Mouse (Mus musculus) heart, embryonic 14.5 days (tissue): Measurements from ENCODE around the gene Map4k3. TPM values are rescaled to one million over a fixed set of nuclear protein-coding genes. Genes with fewer than 3 reads are reported as not detected.
"Not testable (repeated sequence)": the region's sequence is repeated elsewhere in the genome, so short reads cannot be mapped to it uniquely, and the experiment has no call there.

Experiments used
- ATAC-seq: fragments of 200-750 bp; cut with Nextera tagmentation; 2 replicates; pipeline ENCODE4 v1.8.0; 2017; ENCODE audit warnings: low read depth, moderate TSS enrichment; ENCODE audit not compliant: insufficient number of reproducible peaks, insufficient read depth, low FRiP score
- H3K27ac ChIP-seq, 2 experiments: fragments of 200-500 bp in 1 of 2; fragments of 300-500 bp in 1 of 2; sonication (generic) in 1 of 2; replicated peaks in 1 of 2; 2 replicates each; pipeline ENCODE4 v1.5.1; 2012 to 2014; ENCODE audit warnings: low read depth in 2 of 2, low read length in 2 of 2, control low read depth in 1 of 2, mild to moderate bottlenecking in 1 of 2, mixed read lengths in 1 of 2; ENCODE audit not compliant: control insufficient read depth in 1 of 2, insufficient read depth in 1 of 2
- H3K27me3 ChIP-seq: fragments of 300-500 bp; sonication (generic); 2 replicates; pipeline ENCODE4 v1.6.1; 2014; ENCODE audit warnings: mild to moderate bottlenecking, low read length, control low read depth; ENCODE audit not compliant: control insufficient read depth, insufficient read depth
- H3K36me3 ChIP-seq: fragments of 300-500 bp; sonication (generic); 2 replicates; pipeline ENCODE4 v1.6.1; 2014; ENCODE audit warnings: mild to moderate bottlenecking, control low read depth, low read length, mixed read lengths; ENCODE audit not compliant: control insufficient read depth, insufficient read depth
- H3K4me1 ChIP-seq, 2 experiments: fragments of 200-500 bp in 1 of 2; fragments of 300-500 bp in 1 of 2; sonication (generic) in 1 of 2; 2 replicates each; pipeline ENCODE4 v1.6.1; 2012 to 2014; ENCODE audit warnings: low read length in 2 of 2, control low read depth in 1 of 2, mixed read lengths in 1 of 2; ENCODE audit not compliant: control insufficient read depth in 2 of 2, insufficient read depth in 2 of 2
- H3K4me2 ChIP-seq: fragments of 300-500 bp; sonication (generic); 2 replicates; pipeline ENCODE4 v1.6.1; 2014; ENCODE audit warnings: mild to moderate bottlenecking, low read length
- H3K4me3 ChIP-seq, 2 experiments: fragments of 200-500 bp in 1 of 2; fragments of 300-500 bp in 1 of 2; sonication (generic) in 1 of 2; 2 replicates each; pipeline ENCODE4 v1.5.1; 2012 to 2014; ENCODE audit warnings: low read length in 2 of 2, mild to moderate bottlenecking in 2 of 2, control low read depth in 1 of 2, low read depth in 1 of 2, moderate library complexity in 1 of 2; ENCODE audit not compliant: control insufficient read depth in 1 of 2, insufficient read depth in 1 of 2
- H3K9ac ChIP-seq: fragments of 300-500 bp; sonication (generic); 2 replicates; pipeline ENCODE4 v1.6.1; 2014; ENCODE audit warnings: mild to moderate bottlenecking, low read length
- H3K9me3 ChIP-seq: fragments of 300-500 bp; sonication (generic); 2 replicates; pipeline ENCODE4 v1.6.1; 2016; ENCODE audit warnings: low read length, control low read depth; ENCODE audit not compliant: control insufficient read depth
- WGBS: fragments of 180-500 bp; shearing (Covaris S2); extraction: QIAGEN DNeasy Blood & Tissue Kit; methylation state at CpG from one replicate; pipeline ENCODE4 v1.1.7; 2014; 5-methylcytosine and 5-hydroxymethylcytosine counted together
- polyA plus RNA-seq: library from polyadenylated mRNA; unstranded; fragments of >200 nt; fragmentation: Nextera tagmentation; extraction: Ambion mirVana; gene quantifications from 2 replicates; pipeline ENCODE4 v1.2.1, GENCODE M21; 2014

The Map4k3 gene
- polyA plus RNA-seq, 1 experiment from 2014 or later = 29.1 TPM

GRCm38 (mm10) chr17:80763065-80763681, 34.9 kb upstream of the Map4k3 start:
- Histone ChIP-seq H3K4me1 (peaks cover 17 to 19% of the 10 kb centered on the region in 2 experiments), H3K27me3 (no peaks in the 10 kb centered on the region), H3K36me3 (no peaks in the 10 kb centered on the region), H3K4me3 (no peak overlapping the region), H3K27ac (peak overlapping the region; percentile 90 to 96), H3K9ac (no peak overlapping the region; the same call in 1 of the 2 replicates), H3K4me2 (peak overlapping the region; percentile 46), H3K9me3 (0 out of 2 replicates have a peak, but pooled peaks cover 3% of the 10 kb centered on the region)
- peak; percentile 68 for ATAC-seq
- WGBS = 11% methylated on average over 11 of the region's 11 CpGs

DNA sequence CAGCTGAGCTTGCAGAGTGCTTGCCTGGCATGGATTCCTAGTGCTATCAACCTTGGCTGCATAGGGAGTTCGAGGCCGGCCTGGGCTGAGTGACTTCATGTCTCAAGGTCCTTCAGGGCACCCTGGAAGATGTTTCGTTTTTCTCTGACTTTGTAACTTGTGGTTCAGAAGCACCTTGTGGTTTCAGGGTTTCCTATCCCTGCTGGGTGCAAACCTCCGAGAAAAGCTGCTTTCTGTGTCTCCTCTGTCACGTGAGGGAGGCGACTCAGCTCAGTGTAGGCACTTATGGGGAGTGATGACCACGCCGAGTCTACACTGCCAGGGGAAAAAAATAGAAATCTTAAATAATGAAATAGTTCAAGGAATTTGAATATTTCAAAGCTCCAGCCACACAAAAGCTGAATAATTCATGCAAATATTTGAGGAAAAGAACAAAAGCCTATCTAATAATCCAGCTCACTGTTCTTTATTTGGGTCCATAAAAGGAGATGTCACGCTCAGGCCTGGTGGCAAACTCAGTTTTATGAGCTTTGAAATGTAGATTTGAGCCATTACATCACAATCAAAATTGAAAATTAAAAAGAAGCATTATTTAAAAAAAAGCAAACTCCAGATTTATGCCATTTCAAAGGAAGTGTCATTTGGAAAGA, 34.2 kb upstream of the Map4k3 start:
- Histone ChIP-seq H3K36me3 (no peaks in the 10 kb centered on the region), H3K9ac (no peak overlapping the region), H3K4me3 (no peak overlapping the region), H3K27ac (peak overlapping the region; percentile 27 to 90), H3K4me1 (peaks cover 17 to 19% of the 10 kb centered on the region in 2 experiments), H3K27me3 (no peaks in the 10 kb centered on the region), H3K9me3 (no peaks in the 10 kb centered on the region), H3K4me2 (peak overlapping the region; percentile 46)
- no peak for ATAC-seq
- 68% methylated on average over 9 of the region's 9 CpGs for WGBS

- 89% methylated on average over 7 of the region's 8 CpGs for WGBS
- not testable (repeated sequence) for ATAC-seq, H3K4me3 ChIP-seq, H3K36me3 ChIP-seq, H3K27me3 ChIP-seq, H3K4me2 ChIP-seq, H3K9me3 ChIP-seq, H3K9ac ChIP-seq, H3K27ac ChIP-seq
- peaks cover 17 to 19% of the 10 kb centered on the region in 2 experiments for H3K4me1 ChIP-seq
Observed at GRCm38 (mm10) chr17:80761191-80761590, 32.9 kb upstream of the Map4k3 start.

DNA sequence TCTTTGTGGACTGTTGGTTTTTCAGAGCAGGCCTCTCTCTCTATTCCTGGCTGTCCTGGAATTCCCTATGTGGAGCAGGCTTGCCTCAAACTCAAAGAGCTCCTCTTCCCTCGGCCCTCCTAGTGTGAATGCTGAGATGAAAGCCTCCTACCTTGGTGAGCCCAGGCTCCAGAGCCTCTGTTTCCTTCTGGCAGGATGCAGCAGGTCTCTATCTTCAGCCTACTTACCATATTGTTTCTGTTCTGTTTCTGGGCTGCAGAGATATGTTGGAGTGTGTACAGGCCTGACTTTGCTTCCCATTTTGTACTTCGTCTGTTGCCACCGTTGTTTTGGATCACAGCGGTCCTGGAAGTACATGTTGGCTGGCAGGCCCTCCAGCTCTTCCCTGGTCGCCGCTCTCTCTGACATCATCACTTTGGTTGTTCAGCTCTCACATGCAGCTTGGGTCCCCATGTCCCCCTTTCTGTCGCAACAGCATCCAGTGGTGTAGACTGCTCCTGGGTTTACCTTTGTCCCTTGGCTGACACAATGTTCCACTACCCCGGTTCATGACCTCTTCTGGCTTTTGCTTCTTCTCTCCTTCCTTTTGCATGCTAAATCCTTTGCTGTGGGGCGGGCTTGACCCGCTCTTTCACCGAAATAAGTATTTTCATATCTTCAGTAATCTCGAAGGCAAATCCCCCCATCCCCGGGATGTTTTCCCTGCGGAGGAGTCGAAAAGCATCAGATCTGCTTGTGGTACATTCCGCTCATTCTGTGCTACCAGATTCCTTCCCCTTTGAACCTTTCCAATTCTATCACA, 32.3 kb upstream of the Map4k3 start:
- H3K9me3 ChIP-seq = no peaks in the 10 kb centered on the region
- 82% methylated on average over 16 of the region's 16 CpGs for WGBS
- H3K9ac ChIP-seq = no peak overlapping the region
- no peaks in the 10 kb centered on the region for H3K36me3 ChIP-seq
- H3K4me2 ChIP-seq = no peak overlapping the region
- no peak overlapping the region for H3K4me3 ChIP-seq
- no peaks in the 10 kb centered on the region for H3K27me3 ChIP-seq
- ATAC-seq = no peak
- H3K27ac ChIP-seq = no peak overlapping the region
- peaks cover 21 to 25% of the 10 kb centered on the region in 2 experiments for H3K4me1 ChIP-seq

- H3K9me3 ChIP-seq = no peaks in the 10 kb centered on the region; the same call in 1 of the 2 replicates
- 53% methylated on average over 5 of the region's 5 CpGs for WGBS
- peak; percentile 47; the same call in 1 of the 2 replicates for ATAC-seq
- H3K4me2 ChIP-seq = no peak overlapping the region
- H3K9ac ChIP-seq = no peak overlapping the region
- no peaks in the 10 kb centered on the region for H3K36me3 ChIP-seq
- H3K4me1 ChIP-seq = peaks cover 8 to 9% of the 10 kb centered on the region in 2 experiments
- H3K27ac ChIP-seq = 0 out of 4 replicates have a peak overlapping the region, but pooled peaks of 1 of the 2 experiments have one; percentile 34
- no peaks in the 10 kb centered on the region for H3K27me3 ChIP-seq
- H3K4me3 ChIP-seq = no peak overlapping the region
Observed at GRCm38 (mm10) chr17:80756043-80756442, 27.8 kb upstream of the Map4k3 start.

- peaks cover 5 to 9% of the 10 kb centered on the region in 2 experiments for H3K4me1 ChIP-seq
- no peaks in the 10 kb centered on the region for H3K36me3 ChIP-seq
- H3K4me3 ChIP-seq = no peak overlapping the region
- no peaks in the 10 kb centered on the region for H3K27me3 ChIP-seq
- H3K4me2 ChIP-seq = no peak overlapping the region
- ATAC-seq = no peak
- H3K9me3 ChIP-seq = no peaks in the 10 kb centered on the region; the same call in 1 of the 2 replicates
- WGBS = 61% methylated on average over 9 of the region's 9 CpGs
- no peak overlapping the region for H3K9ac ChIP-seq
- H3K27ac ChIP-seq = no peak overlapping the region; a peak in 1 of 4 replicates
Observed at GRCm38 (mm10) chr17:80755076-80755871, 27.0 kb upstream of the Map4k3 start.

DNA sequence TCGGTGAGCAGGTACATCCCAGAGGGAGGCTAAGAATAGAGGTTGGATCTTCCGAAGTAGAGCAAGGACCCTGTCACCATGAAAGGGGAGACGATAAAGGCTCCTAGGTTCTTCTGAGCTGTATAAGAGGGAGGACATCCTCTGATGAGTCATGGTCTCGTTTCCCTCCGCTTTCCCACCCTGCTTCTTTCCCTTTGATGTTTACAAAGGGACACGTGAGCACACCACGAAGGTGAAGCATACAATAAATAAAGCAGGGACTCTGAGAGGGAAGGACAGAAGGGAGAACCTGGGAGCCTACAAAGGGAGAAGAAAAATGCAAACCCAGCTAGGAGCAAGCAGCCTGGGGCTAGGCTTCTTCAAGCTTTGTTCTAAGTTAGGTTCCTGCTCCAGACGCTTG, 26.3 kb upstream of the Map4k3 start:
- H3K36me3 ChIP-seq = no peaks in the 10 kb centered on the region
- no peaks in the 10 kb centered on the region for H3K27me3 ChIP-seq
- no peak overlapping the region for H3K4me2 ChIP-seq
- H3K9ac ChIP-seq = no peak overlapping the region
- no peak overlapping the region for H3K27ac ChIP-seq
- WGBS = 32% methylated on average over 8 of the region's 8 CpGs
- H3K9me3 ChIP-seq = no peaks in the 10 kb centered on the region; the same call in 1 of the 2 replicates
- peaks cover 5 to 9% of the 10 kb centered on the region in 2 experiments for H3K4me1 ChIP-seq
- no peak; the same call in 1 of the 2 replicates for ATAC-seq
- H3K4me3 ChIP-seq = no peak overlapping the region
